Mouse (Mus musculus) adipocyte (in vitro differentiated cells): Measurements from ENCODE around the gene Pcbp4.
"Not testable (repeated sequence)": the region's sequence is repeated elsewhere in the genome, so short reads cannot be mapped to it uniquely, and the experiment has no call there.

Source experiments
- DNase-seq: peaks from one replicate; pipeline ENCODE4 v3.0.0-alpha.2; 2016; ENCODE audit warnings: low spot score

The Pcbp4 gene

GRCm38 (mm10) chr9:106482578-106483115 lies 29.6 kb downstream of the Pcbp4 start:
- no peak for DNase-seq

GRCm38 (mm10) chr9:106483136-106483535 lies 30.0 kb downstream of the Pcbp4 start:
- no peak for DNase-seq

GRCm38 (mm10) chr9:106483606-106484005 lies 30.5 kb downstream of the Pcbp4 start:
- DNase-seq: no peak

- no peak for DNase-seq
These were observed 32.0 kb downstream of the Pcbp4 start for GRCm38 (mm10) chr9:106485076-106485475.

- DNase-seq: not testable (repeated sequence)
These were observed 34.5 kb downstream of the Pcbp4 start for GRCm38 (mm10) chr9:106487602-106488001.

- no peak for DNase-seq
These were observed 46.6 kb downstream of the Pcbp4 start, which contains the start of gene Iqcf1 for GRCm38 (mm10) chr9:106499667-106500066. Gene Iqcf1 (plus strand): TSS chr9:106499967.

GRCm38 (mm10) chr9:106501846-106502245 lies 48.8 kb downstream of the Pcbp4 start:
- DNase-seq: no peak

GRCm38 (mm10) chr9:106504246-106504645 lies 51.2 kb downstream of the Pcbp4 start:
- no peak for DNase-seq

GRCm38 (mm10) chr9:106509356-106509755 lies 56.3 kb downstream of the Pcbp4 start:
- no peak for DNase-seq

GRCm38 (mm10) chr9:106512729-106513450 lies 59.8 kb downstream of the Pcbp4 start:
- DNase-seq: no peak

GRCm38 (mm10) chr9:106513566-106513965 lies 60.5 kb downstream of the Pcbp4 start:
- no peak for DNase-seq
